Mouse (Mus musculus): ENCODE data around the gene Gm28539.
"Not testable (repeated sequence)": the region's sequence is repeated elsewhere in the genome, so short reads cannot be mapped to it uniquely, and the experiment has no call there.

Gm28539 gene

DNA sequence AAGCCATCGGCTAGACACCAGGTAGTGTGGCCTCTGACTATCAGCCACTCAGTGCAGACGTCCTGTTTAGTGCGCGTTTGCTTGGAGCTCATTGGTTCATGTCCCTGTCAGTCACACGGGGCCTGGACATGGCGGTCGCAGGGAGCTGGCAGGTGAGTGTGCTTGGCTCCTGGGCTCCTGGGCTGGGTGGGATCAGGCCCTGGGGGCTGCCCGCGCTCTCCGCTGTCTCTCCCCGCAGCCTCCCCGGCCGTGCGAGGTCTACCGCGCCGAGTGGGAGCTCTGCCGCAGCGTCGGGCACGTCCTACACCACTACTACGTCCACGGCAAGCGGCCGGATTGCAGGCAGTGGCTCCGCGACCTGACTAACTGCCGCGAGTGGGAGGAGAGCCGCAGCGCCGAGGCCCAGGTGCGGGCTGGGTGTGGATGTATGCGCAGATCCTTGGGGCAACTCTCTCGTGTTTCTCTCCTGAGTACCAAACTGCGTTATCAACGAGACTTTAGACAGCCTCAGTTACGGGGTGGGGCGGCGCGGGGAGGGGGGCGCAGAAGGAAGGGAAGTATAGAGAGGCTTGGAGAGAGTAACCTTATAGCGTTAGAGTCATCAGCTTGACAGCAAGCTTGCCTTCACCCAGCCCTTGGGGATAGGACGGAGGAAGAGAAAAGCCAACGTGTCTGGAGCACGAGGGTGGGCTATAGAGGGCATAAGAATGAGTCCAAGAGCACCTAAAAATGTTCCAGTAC, at the start of gene Gm28539, which contains the start of gene 2510002D24Rik:
Gm28539 (plus strand) TSS at position 117 of the 741 bp plus-strand sequence.
2510002D24Rik (plus strand) TSS at position 111 of the 741 bp plus-strand sequence.
- DNase-seq: peak; percentile 98

DNA sequence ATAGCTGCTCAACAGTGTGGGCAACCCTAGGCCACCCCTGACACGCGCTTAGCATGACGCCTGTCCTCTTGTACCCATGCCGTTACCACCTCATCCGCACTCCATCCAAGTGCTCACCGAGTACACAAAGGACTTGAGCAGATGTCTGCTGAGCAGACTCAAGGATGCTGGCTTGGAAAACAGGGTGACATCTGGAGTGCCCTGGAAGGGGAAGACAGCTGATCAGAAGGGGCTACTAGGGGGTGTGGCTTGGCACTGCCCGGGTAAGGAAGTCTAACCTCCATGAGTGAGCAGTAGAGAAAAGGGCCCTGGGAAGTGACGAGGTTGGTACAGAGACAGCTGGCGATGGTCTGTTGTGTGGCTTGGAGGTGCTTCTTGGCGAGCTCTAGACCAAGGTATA, 49.7 kb upstream of the Gm28539 start:
- DNase-seq: no peak

DNA sequence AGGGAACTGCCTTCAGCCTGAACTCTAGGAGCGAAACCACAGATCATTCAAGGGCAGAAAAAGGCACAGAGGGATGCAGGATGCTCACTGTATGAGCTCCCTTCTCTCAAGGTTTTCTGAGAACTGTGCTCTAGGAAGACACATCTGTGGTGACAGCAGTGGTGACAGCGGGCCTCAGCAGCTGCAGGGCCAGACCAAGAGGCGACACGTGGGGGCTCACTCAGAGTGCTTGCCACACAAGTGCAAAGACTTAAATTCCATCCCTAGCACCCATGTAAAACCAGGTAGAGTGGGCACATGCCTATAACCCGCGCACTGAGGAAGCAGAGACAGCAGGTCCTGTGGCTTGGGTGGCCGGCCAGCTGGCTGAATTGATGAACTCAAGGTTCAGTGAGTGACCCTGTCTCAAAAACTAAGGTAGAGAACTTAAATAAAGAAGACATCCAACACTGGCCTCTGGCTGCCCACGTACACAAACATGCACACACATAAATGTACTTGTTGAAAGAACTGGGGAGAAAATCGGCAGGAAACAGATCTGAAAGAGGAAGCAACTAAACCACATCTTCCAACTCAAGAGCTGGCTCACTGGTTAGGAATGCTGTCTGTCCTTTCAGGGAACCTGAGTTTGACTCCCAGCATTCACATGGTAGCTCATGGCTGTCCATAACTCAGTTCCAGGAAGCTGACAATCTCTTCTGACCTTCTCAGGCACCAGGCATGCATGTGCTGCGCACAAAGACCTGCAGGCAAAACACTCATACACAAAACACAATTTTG, 47.6 kb upstream of the Gm28539 start:
- peak in 1 of 2 experiments; percentile 9 for DNase-seq

DNA sequence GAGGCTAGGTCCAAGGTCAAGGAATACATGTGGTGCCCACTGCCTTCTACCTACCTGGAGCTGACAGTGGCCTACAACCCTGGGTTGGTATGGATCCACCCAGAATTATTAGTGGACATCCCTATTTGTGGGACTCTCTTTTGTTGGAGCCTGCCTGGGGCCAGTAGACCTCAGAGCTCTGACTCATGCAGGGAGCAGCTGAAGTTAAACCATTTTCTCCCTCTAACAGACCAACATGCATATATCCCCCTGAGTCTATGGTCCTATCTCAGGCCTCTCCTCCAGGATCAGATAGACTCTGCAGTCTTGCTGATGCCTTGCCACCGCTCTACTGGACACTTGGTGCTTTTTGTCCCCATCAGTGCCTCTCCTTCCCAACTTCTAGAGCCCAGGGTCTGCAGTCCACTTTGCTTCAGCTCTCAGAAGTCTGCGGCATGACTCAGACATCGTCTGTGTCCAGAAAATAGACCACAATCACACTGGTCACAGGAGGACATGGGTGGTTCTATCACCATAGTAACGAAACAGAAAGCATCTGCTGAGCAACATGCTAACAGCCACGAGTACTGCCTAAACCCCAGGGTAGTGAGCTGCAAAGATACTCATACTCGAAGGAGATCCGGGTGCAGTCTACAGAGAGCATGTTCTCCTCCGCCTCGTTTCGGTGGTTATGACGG, 41.0 kb upstream of the Gm28539 start:
- DNase-seq: no peak

DNA sequence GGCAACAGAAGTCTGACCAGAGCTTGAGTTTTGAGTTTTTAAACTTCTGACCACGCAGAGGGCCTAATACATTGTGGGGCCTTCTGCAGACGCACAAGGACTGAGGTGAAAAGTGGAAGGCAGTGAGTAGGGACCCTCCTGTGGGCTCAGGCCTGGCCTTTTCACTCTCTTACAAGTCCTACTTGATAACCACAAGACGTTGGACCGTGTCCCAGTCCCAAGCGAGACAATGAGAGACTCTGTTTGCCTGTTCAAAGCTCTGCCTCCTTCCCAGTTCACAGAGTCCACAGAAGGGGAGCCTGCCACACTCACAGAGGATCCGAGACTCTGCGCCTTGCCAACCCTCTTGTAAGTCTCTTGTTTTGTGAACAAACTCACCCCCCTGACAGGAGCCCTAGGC, 39.7 kb upstream of the Gm28539 start:
- no peak for DNase-seq

DNA sequence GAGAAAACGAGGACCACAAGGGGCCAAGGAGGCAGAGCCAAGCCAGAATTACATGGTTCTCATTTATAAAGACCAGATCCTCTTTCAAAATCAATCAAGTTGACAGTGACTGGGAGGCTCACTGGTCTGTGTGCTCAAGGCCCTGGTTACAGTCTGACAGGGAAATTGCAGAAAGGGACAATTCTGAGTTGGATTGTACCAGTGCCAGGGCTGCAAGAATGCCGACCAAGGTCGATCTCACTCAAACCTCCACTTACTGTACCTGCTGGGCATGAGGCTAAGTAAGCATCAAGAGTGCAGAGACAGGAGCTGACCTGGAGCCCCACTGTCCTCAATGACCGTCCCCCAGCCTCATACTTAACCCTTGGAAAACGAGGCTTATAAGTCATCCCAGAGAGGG, 38.2 kb upstream of the Gm28539 start:
- DNase-seq: no peak

DNA sequence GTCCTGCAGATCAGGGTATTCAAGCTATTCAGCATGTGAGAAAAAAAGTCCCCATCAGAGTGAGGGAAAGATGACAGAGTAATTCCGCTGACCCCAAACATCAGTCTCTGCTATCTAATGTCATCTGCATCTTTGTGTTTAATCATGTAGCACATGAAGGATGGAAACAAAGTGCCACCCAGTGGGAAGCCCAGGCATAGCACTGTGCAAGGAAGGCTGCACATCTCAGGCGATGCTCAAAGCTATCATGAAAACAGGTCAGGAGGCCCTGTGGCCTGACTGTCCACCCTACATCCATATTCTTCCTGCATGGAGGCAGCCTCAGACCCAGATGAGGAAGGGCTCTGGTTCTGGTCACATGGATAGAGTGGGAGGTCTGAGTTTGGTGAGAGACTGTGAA, 37.5 kb upstream of the Gm28539 start:
- peak; percentile 53 to 80 for DNase-seq

DNA sequence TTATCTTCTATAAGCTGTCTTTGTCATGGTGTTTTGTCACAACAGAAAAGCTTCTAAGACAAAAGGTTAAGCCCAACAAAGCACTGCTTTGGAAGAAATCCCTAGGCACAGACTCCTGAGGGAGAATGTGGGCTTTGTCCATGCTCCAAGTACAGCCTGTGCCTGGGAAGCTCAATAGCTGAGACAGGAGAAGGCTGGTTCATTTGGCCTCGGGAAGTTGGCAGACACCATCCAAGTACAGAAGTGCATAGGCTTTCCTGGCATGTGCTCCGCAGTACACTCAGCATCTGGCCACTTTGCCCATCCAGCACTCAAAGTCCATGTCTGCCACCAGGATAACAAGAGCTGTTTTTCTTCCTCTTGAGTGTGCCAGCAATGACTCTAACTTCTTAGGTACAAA, 30.6 kb upstream of the Gm28539 start:
- peak; percentile 32 to 38 for DNase-seq

DNA sequence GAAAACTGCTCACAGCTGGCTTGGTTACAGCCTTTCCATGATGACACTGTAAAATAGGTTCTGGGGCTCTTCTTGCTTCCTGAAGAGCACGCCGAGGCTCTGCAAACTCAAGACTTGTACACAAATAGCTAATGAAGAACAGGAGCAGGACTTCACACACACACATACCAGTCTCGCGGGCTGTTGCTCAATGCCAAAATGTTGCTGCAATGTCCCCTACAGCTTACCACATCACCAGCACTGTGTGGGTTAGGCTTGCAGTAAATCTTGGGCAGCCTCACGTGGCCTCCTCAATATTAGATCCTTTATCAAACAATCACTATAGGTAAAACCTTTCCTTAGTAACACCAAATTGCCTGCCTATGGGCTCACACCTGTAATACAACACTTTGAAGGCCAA, 27.4 kb upstream of the Gm28539 start:
- DNase-seq: no peak

DNA sequence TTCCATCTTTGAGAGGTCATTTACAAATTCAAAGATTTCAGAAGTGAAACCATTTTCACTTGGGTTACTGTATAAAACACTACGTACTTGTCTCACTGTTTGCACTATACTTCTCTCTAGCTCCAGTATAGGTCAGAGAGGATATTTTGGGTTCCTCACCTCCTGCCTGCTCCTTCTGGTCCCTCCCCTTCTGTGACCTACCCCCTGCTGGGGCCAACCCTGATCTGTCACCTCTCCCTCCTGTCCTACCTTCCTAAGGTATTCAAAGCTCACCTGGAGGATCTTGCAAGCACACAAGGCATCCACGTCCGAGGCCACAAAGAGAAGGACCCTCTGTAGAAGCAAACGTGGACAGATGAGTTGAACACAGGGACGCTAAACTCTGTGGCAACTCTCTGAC, 25.4 kb upstream of the Gm28539 start:
- no peak for DNase-seq

DNA sequence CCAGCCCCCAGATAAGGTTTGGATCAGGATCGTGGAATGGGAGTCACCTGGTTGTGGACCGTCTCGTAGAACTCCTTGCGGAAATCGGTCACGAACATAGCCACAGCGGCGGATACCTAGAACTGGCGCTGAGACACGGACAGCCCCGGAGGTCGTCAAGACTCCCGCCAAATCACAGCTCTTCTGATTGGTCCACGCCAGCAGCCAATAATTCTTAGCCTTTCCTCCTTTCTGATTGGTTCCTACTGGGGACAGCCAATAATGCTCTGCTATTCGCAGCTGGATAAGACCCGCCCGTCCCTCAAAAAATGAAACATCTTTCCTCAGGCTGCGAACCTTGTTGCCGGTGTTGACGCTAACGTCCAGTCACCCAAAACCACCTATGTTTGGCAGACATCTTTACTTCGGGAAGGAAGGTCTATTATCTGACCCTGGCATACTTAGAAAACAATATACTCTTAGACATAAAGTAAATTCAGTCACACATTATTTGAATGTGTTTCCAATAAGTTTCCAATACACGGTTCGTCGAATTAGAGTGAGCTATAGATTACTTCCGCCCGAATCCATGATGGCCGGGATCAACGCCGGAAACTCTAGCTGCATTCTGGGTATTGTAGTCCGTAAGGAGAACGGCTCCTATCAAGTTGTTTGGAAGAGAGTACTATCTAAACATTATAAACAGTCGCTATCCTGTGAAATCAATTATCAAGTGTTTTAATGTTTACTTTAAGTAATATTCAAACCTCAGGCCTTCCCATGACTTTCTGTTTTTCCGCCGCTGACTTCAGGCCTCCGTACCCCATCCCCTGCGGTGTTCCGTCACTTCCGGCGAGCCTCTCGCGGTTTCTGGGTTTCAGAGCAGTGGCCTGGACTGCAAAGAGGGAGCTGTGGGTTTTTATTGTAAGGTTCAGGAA, 24.7 kb upstream of the Gm28539 start, which contains the start of the genes Ufd1 and Cdc45:
Ufd1 (plus strand) TSS at position 312 of the 917 bp plus-strand sequence.
Cdc45 (minus strand) TSS at position 520 of the 917 bp plus-strand sequence.
- DNase-seq: peak; percentile 94 to 96

DNA sequence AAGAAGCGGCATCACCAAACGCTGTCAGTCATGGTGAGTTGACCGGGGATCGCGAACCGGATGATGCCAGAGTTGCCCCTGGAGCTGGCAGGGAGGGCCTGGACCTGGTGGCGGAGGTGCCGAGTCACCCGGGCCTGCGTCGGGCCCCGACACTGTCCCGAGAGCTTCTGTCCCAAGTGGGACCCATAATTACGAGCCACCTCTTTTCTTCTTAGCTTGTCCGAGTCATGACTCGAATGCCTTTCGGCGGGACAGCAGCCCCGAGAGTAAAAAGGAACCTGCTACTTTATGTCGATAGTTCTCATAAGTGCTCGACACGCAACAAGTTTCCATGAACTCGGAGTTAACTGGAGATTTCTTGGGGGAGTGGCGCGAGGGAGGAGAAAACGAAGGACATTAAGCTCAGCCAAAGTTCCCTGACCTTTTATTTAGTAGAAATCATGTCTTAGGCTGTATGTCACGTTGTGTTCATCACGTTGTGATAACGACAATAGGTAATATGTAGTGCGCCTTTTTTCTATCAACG, 23.9 kb upstream of the Gm28539 start:
- peak in 1 of 2 experiments; percentile 20 for DNase-seq

DNA sequence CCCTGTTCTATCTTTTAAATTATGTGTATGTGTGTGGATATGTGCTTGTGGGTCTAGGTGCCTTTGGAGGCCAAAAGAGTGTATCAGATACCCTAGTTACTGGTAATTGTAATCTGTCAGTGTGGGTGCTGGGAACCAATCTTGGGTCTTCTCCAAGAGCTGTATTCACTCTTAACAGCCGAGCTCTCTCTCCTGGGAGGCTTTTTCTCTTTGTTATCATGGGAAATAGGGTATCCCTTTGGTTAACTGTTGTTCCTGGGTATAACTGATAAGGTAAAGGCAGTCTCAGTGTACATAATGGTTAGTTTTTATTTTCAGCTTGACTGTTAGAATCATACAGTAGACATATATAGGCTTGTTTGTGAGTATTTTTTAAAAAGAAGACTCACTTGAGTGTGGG, 14.0 kb upstream of the Gm28539 start:
- no peak for DNase-seq

DNA sequence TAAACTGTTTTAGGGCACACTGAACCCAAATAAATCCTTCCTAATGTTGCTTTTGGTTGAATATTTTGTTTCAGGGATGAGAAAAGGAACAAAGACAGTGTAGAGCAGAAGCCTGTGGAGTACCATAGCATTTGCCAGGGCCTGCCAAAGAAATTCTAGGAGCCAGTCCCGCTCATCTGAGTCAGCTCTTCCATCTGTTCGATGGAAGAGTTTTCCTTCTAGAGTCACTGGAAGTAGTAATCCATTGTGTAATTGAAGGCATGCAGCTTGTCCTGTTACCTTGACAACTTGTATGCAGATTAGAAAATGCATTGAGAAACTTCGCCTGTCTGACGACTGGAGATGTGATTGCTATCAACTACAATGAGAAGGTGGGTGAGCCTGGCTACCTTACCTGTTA, 13.5 kb upstream of the Gm28539 start:
- no peak for DNase-seq

DNA sequence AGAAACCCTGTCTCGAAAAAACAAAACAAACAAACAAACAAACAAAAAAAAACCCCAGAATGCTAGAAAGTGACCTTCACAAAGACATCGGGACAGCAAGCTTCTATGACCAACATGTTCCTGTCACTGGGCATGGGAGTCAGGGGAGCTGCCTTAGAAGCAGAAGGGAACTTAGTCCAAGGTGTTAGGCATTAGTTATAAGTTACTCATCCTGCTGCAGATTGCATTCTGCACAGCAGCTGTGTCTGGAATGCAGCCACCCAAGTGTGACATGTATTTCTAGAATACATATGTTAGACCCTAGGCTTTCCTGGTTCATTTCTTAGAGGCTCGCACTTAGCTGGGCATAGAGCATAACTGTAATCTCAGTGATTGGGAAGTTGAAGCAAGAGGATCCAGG, 7.8 kb upstream of the Gm28539 start:
- DNase-seq: peak in 1 of 2 experiments; percentile 8

DNA sequence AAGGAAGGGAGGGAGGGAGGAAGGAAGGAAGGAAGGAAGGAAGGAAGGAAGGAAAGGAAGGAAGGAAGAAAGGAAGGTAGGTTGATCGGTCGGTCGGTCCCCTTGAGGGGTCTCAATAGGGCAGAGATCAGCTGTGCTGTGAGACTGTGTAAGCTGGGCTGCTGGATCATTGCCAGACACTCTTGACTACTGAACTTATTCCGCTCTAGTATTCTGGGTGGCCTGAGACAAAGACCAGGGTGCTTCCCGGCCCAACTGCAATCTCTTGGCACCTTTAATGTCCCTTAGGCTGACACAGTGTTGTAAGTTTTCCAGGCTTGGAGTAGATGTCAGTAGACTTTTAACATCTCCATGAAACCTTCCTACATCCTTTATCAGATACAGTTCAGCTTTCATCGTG, 7.3 kb upstream of the Gm28539 start:
- peak in 1 of 2 experiments; percentile 31 for DNase-seq

DNA sequence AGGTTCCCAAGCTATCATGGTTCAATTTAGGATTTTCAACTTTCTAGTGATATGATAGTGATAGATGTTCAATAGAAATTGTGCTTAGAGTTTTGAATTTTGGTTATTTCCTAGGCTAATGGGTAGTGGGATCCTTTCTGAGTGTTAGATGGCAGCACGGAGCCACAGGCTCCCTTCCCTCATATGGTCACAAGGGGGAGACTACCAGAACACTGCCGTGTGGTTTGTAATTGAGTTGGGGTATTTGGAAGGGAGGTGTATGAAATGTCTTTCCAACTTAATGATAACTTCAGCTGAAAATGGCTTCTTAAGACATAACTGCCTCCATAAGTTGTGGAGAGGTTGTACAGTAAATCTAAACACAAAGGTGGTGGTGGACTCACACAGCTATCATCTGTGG, 2.9 kb upstream of the Gm28539 start:
- no peak for DNase-seq

DNA sequence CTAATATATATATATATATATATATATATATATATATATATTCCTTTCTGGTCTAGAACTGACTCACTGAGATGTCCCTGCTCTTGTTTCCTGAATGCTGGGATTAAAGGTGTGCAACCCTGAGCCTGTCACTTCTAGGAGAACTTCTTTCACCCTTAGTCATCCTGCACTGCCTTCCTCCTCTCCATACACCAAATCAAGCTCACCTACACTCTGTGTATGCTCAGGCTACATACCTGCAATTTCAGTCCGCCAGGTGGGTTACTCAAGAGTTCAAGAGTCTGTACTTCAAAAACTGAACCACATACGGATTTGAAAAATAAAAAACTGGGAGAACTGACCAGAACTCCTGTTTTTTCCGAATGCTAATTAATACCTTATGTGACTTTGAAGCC, 314 bp upstream of the Gm28539 start:
- DNase-seq: no peak

DNA sequence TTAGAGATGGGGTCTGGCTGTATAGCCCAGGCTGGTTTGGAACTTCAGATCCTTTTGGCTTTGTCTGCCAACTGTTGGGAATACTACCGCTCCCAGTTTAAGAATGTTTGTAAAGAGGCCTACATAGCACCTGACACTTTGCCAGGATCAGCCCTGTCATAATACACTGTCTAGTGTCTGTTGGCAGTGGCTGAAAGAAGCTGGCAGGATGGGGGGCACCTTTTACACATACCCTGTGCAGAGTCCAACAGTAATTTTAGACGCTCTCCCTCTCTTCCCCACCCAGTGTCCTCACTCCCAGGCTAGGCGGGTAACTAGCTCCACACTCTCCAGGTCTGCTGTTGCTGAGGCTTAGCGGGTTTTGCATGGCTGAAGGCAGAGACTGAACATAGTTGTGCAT, 2.0 kb downstream of the Gm28539 start:
- DNase-seq: no peak

DNA sequence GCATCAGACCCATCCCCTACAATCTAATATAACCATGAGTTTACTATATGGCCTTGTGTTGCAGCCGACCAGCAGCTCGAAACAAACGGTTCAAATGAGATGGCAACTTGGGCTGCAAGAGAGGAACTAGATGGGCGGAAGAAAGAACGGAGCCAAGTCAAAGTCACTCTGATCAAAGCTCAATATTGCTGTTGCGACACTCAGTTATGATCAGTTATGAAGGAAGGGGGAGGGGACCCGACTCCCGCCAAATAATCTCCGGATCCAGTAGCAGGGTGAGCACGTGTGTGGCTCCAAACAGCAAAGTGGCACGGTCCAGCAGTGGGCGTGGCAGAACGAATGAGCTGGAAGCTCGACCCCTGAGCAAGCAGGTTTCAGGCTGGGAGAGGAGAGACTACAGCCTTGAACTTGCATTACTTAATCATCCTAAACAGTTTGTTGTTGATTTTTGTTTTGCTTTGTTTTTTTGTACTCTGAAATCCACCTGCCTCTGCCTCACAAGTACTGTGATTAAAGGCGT, 10.0 kb downstream of the Gm28539 start:
- DNase-seq: no peak

DNA sequence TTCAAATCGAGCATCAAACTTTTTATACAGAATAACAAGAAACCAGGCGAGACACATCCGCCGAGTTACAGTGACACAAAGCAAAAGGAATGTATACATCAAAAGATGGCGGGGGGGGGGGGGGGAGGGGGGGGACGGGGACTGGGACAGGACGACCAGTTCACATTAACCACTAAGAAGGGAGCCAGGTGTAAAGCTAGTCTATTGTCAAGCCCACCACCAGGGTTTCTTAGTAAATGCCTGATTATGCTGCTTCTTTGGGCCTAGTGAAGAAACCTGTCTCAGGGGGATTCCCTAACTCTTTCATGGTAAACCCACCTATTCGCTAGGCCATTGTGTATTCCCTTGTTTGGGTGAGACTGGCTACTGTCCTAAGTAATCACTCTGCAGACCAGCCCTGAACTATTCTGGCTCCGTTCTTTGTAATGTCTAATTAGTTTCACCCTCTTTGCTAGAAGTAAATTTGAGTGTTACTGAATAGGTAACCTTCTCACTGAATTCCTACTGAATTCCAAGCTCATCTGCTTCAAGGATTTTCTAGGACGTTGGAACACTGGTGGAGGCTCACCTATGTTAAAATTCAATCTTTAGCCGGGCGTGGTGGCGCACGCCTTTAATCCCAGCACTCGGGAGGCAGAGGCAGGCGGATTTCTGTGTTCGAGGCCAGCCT, 13.3 kb downstream of the Gm28539 start:
- not testable (repeated sequence) for DNase-seq
